Mouse (Mus musculus) urinary bladder, postnatal 36 days (tissue): ENCODE measurements around the gene 1700015G11Rik.
A peak's percentile ranks its signal among the peaks of the same experiment; 100 is the strongest.

Source experiments
- DNase-seq, 2 experiments: peaks; one replicate each; pipeline ENCODE4 v3.0.0; 2022; ENCODE audit warnings: low spot score in 2 of 2, mixed read lengths in 1 of 2

The 1700015G11Rik gene

DNA sequence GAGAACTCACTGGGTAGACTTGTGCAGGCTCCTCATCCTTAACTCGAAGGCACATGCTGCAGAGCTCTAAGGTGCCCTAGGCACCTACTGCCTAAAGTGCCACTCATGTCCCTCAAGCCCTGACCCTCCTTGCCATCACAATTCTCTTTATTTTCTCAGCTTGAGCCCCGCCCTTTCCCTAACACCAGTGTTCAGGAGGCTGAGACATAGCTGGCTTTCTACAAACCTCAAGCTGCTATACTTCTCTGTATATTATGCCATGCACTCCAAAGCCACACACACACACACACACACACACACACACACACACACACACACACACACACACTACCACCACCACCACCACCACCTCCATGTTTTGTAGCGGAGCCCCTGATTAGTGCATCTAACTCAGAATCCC is at the start of gene 1700015G11Rik:
1700015G11Rik (minus strand) TSS at position 101 of the 400 bp plus-strand sequence.
- DNase-seq: no peak

DNA sequence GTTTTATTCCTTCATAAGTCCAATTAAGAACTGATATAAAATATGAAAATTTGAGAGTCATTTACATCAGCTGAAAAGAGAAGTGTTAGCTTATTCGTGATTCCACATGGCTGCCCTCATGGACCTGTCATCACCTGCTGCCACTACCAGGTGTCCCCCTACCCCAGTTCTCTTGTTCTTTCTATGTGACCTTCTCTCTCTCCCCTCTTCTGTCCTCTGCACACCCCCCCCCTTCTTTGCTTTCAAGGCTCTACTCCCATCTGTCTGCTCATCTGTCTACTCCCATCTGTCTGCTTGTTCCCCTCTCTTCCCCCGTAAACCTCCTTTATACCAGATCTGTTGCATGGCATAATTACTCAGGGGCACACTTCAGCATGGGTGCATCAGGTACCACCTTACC is 41.4 kb upstream of the 1700015G11Rik start:
- DNase-seq: no peak

DNA sequence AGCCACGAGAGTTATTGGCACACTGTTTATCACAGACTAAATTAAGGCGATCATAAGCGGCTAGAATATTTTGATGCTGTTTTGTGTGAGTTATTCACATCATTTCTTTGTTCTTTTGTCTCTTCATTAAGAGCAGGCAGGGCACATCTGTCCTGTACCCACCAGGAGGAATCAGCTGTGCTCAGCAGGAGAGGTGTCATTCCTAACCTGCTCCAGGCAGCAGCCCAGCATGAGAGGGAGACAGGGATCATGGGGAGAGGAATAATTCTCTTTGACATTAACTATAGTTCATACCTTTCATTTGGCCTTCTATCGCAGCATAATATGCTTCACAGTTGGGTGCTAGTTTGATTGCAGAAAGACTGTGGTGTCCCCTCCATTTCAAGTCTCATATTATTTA is 40.7 kb upstream of the 1700015G11Rik start:
- DNase-seq: no peak

- DNase-seq: no peak
Observed at GRCm38 (mm10) chr7:52055831-52056230, 40.3 kb upstream of the 1700015G11Rik start.

GRCm38 (mm10) chr7:52037600-52038582 is 22.4 kb upstream of the 1700015G11Rik start:
- DNase-seq: peak; percentile 2 to 7

- no peak for DNase-seq
Observed at GRCm38 (mm10) chr7:52024050-52024626, 8.6 kb upstream of the 1700015G11Rik start.

- no peak for DNase-seq
Observed at GRCm38 (mm10) chr7:52022039-52022438, 6.5 kb upstream of the 1700015G11Rik start.

GRCm38 (mm10) chr7:52015180-52015579 is 348 bp downstream of the 1700015G11Rik start:
- no peak for DNase-seq

- no peak for DNase-seq
Observed at GRCm38 (mm10) chr7:52013457-52013856, 2.1 kb downstream of the 1700015G11Rik start.

DNA sequence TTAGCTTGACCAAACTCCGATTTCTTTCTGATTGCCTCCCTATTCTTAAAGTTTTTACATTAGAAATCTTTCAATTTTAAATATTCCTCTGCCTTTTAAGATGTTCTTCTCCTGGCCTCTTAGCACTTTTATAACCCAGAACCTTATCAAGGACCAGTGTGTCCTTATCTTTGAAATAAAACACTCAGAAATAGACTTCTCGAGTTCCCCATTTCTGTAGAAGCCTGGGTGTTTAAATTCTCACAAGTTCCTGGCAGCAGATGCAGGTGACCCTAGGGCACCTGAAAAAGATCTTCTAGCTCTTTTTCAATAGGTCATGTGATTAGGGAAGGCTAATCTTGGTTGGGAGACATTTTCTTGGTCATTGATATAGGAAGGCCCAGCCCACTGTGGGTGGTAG is 8.4 kb downstream of the 1700015G11Rik start:
- no peak for DNase-seq

DNA sequence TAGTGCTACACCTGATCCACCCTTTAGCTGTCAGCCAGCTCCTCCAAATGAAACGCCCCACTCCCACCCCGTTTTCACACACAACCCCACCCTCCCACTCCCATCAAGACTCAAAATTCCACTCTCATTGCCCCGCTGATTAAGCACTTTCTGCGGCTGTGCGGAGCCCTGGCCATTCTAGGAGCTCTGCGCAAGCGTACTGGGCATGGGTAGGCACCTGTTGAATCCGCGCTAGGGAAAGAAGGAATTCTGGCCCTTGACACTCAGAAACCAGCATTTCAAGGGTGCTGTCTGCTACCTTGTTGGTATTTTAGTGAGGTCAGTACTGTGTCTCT is 9.3 kb downstream of the 1700015G11Rik start:
- DNase-seq: no peak

DNA sequence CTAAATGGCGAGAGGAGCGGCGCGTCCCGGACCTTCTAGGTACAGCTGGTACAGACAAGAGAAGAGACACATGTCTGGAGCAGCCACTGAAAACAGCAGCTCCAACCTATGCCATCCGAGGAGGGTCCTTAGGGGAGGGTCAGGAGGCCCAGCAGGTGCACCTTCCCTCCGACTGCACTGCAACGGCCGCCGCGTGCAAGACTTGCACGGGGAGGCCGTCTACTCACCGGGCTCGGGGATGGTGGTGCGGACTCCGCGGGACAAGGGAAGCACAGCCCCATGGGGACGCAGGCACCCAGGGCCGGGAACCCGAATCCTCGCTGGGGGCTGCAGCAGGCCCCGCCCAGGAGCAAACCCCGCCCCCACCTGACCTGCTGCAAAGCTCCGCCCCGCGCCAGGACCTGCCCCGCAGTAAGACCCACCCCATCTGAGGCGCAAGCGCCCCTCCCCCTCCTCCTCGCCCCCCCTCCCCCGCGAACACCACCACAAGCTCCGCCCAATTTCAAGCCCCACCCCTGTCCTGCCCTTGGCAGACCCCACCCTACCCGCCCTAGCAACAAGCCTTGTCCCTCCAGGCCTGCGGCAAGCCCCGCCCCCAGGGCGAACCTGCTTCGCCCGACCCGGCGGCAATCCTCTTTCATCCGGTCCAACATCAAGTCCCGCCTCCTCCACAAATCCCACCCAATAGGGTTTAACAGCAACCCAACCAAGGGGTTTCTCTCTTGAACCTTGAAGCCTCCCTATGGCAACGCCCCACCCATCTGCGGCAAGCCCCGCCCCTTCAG is 9.8 kb downstream of the 1700015G11Rik start, which contains the start of gene Svip:
Svip (minus strand) TSS at position 508 of the 785 bp plus-strand sequence.
- peak; percentile 84 to 89 for DNase-seq

DNA sequence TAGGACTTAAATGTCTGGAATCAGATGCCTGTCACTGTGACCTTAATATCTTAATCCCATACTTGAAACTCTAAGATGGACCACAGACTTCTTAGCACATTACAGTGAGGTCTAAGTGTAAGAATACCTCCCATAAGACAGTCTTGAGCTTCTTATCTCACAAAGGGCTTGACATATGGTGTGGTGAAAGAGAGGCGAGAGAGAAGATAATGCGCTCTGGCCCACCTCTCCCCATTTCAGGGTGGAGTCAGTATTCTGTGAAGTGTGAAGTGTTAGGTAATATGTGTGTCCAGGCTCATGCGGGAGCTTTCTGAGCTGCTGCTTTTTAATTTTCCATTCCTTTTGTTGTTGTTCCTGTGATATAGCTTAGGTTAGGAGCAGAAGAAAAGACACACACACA is 24.5 kb downstream of the 1700015G11Rik start:
- no peak for DNase-seq

- DNase-seq: no peak
Observed at GRCm38 (mm10) chr7:51986909-51987308, 28.6 kb downstream of the 1700015G11Rik start.

- no peak for DNase-seq
Observed at GRCm38 (mm10) chr7:51985763-51986162, 29.8 kb downstream of the 1700015G11Rik start.

DNA sequence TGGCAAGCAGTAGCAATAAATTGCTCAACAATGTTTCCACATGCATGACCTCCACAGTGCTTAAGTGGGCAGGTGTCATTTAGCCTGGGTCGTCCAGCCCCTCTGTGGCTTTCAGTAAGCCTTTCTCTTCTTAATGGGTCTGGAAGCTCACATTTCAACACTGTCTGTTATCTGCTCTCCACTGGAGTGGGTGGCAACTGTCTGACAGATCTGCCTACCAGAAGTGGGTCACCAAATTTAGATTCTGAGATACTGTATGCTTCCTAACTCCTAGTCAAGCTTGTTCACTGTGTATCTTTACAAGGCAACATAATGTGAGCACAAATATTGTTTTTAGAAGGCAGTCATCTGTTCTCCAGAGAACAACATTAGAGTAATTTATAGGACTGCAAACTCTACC is 33.2 kb downstream of the 1700015G11Rik start:
- DNase-seq: no peak

GRCm38 (mm10) chr7:51979271-51979670 is 36.3 kb downstream of the 1700015G11Rik start:
- DNase-seq: no peak

GRCm38 (mm10) chr7:51975181-51975580 is 40.3 kb downstream of the 1700015G11Rik start:
- DNase-seq: peak in 1 of 2 experiments; percentile 3

GRCm38 (mm10) chr7:51973526-51973925 is 42.0 kb downstream of the 1700015G11Rik start:
- no peak for DNase-seq

DNA sequence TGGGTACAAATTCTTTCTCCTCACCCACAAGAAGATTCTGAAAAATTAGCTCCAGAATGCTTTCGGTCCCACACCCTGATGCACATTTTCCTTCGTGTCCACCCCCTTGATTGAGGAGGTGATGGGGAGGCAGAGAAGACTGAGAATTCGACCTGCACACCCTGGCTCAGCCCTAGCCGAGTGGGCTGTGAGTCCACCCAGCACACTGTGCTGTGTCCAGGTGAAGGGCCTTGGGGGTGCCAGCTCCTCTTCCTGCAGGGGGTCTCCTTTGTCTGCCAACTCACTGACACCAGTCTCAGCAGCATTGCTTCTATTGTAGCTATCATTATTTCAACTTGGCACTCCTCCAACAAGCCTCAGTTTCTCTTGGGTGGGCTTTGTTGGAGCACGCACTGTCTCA is 42.4 kb downstream of the 1700015G11Rik start:
- DNase-seq: no peak

DNA sequence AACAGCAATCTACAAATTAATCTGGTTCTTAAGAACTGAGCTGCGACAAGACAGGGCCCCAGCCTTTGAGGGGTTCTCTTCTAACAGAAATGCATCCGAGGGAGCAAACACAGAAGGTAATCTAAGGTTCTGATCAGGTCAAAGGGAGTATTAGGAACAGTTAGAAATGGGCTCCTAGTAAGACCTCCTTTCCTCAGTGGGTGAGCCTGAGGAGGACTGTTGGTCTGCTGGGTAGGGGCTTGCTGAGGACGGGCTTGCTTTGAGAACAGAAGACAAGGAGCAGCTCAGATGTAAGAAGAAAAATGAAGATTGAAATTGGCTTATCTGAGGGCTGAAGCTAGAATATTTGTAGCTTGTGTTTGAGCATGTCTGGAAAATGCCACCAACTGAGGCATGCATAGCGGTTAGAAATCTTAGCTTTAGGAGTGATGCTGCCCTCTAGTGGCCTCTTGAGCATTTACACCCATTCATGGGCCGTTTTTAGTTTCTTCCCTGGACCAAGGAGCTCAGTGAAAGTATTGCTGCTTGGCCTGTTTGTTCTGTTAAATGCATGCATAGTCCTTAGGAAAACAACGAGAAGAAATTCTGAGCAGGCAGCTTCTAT is 43.2 kb downstream of the 1700015G11Rik start:
- DNase-seq: peak in 1 of 2 experiments; percentile 3

- no peak for DNase-seq
Observed at GRCm38 (mm10) chr7:51969379-51969778, 46.1 kb downstream of the 1700015G11Rik start.
